Mouse (Mus musculus) small intestine, adult 10 weeks (tissue): ENCODE data around the gene Olfr1353. TPM values are rescaled to one million over a fixed set of nuclear protein-coding genes. Genes with fewer than 3 reads are reported as not detected.

Experiments used
- polyA plus RNA-seq: library from polyadenylated mRNA; stranded (reverse); fragments of 350-450 nt; fragmentation: Illumina TruSeq; extraction: RNeasy Lipid Tissue Mini Kit (QIAGEN cat#74804); gene quantifications from one replicate; pipeline ENCODE4 v1.2.3, GENCODE M21; 2014; ENCODE audit warnings: low replicate concordance

The Olfr1353 gene
- not detected for polyA plus RNA-seq

DNA sequence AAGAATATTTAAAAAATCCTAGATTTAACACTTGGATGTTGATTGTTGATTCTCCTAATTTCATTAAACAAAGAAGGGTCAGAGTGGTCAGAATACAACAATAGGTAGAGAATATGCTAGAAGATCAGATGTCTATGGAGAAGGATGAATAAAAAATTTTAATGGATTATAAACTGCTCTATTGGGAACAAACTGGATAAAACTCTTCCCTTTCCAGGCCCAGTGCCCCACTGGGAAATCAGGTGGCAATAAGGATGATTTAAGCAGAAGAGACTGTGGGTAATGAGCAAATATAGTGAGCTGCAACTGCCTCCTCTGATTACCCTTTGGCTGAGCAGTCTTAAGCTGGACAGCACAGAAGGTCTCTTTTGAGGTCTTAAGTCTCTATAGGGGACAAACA, at the start of gene Olfr1353:
Olfr1353 (plus strand) TSS at position 301 of the 400 bp plus-strand sequence.

DNA sequence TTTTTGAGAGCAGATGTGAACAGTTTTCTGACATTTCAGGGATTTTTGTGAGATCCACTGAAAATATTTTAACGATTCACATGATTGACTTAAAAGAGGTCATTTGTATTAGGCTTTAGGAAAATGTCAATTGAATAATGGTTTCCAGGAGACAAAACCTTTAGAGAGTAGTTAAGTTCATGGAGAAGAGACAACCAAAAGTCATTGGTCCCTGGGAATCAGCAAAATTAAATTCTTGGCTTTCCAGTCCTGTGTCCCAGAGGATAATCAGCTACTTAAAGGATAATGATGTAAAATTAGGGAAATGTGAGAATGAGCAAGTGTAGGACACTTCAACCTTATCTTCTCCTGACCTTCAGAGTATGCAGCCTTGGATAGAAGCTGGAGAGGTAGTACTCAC, 12.8 kb upstream of the Olfr1353 start, which contains the start of gene Olfr8:
Olfr8 (plus strand) TSS at position 301 of the 400 bp plus-strand sequence.

DNA sequence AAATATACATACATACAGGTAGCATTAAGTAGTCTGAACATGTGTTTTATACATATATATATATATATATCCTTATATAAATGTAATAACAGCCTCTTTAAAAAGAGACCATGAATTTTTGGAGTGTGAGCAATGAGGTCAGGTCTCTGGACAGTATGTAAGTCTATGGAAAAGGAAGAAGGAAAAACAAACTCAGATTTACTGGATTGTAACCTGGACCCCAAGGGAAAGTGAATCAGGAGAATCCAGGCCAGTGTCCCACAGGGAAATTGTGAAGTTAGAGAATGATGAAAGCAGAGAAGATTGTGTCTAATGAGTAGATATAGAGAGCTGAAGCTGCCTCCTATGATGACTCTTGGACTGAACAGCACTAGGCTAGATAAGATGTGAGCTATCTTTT, 17.6 kb downstream of the Olfr1353 start, which contains the start of gene Olfr1352:
Olfr1352 (plus strand) TSS at position 301 of the 400 bp plus-strand sequence.

DNA sequence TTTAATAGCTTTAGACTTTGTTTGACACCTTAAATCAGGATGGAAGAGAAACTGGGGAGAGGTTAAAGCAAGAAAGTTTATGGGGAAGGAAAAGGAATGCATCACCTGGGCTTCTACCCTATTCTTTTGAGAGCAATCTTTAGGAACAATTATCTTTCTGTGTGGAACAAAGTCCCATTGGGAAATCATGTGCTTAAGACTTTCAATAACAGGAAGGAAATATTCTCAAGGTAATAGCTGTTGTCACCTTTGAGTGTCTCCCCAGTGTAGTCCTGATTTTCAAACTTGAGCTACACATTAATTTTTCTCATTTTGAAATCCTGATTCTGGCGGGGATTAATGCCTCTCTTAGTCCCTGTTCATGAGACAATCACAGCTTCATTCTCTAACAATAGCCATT, 49.1 kb downstream of the Olfr1353 start, which contains the start of gene Olfr1351:
Olfr1351 (plus strand) TSS at position 301 of the 400 bp plus-strand sequence.

Other genes with a start within 250 kb of the Olfr1353 start
- 0.45 TPM for gene Casp14, start 245.0 kb upstream of the Olfr1353 start, polyA plus RNA-seq
- gene Ccdc105, start 210.2 kb upstream of the Olfr1353 start, polyA plus RNA-seq = not detected
- not detected for gene Slc1a6, start 182.8 kb upstream of the Olfr1353 start, polyA plus RNA-seq
- not detected for gene Olfr1356, start 111.1 kb upstream of the Olfr1353 start, polyA plus RNA-seq
- not detected for gene Olfr1355, start 87.8 kb upstream of the Olfr1353 start, polyA plus RNA-seq
- not detected for gene Olfr1354, start 50.1 kb upstream of the Olfr1353 start, polyA plus RNA-seq
- not detected for gene Olfr8, start 12.7 kb upstream of the Olfr1353 start, polyA plus RNA-seq
- not detected for gene Olfr1352, start 17.7 kb downstream of the Olfr1353 start, polyA plus RNA-seq
- gene Olfr1351, start 49.2 kb downstream of the Olfr1353 start, polyA plus RNA-seq = not detected
- gene Olfr57, start 65.4 kb downstream of the Olfr1353 start, polyA plus RNA-seq = not detected
- 36.0 TPM for gene 2610008E11Rik, start 134.3 kb downstream of the Olfr1353 start, polyA plus RNA-seq
- gene Vmn2r80, start 185.5 kb downstream of the Olfr1353 start, polyA plus RNA-seq = not detected